Mouse (Mus musculus) liver, adult 2 months (tissue): ENCODE results near the gene Pspc1. TPM values are rescaled to one million over a fixed set of nuclear protein-coding genes. Genes with fewer than 3 reads are reported as not detected.
"Not testable (repeated sequence)": the region's sequence is repeated elsewhere in the genome, so short reads cannot be mapped to it uniquely, and the experiment has no call there.

Source experiments
- DNase-seq: peaks from one replicate; pipeline ENCODE4 v3.0.0-alpha.2; 2011; ENCODE audit warnings: low read depth, low spot score; ENCODE audit errors: extremely low read depth
- H3K27ac ChIP-seq: fragments of 200-500 bp; replicated peaks from 2 replicates; pipeline ENCODE4 v1.5.1; 2012; ENCODE audit warnings: low read depth, mild to moderate bottlenecking, control low read depth, inconsistent platforms, low read length; ENCODE audit not compliant: insufficient read depth
- H3K27me3 ChIP-seq: fragments of 200-500 bp; 2 replicates; pipeline ENCODE4 v1.6.1; 2012; ENCODE audit warnings: mild to moderate bottlenecking, moderate library complexity, low read length, inconsistent platforms; ENCODE audit not compliant: control insufficient read depth, insufficient read depth
- H3K36me3 ChIP-seq: fragments of 200-500 bp; 2 replicates; pipeline ENCODE4 v1.6.1; 2012; ENCODE audit warnings: low read length, inconsistent platforms; ENCODE audit not compliant: control insufficient read depth, insufficient read depth
- H3K4me1 ChIP-seq: fragments of 200-500 bp; 2 replicates; pipeline ENCODE4 v1.6.1; 2011; ENCODE audit warnings: low read length; ENCODE audit not compliant: control insufficient read depth, insufficient read depth
- H3K4me3 ChIP-seq: fragments of 200-500 bp; 2 replicates; pipeline ENCODE4 v1.5.1; 2011; ENCODE audit warnings: low read depth, mild to moderate bottlenecking, control low read depth, low read length, moderate library complexity; ENCODE audit not compliant: insufficient read depth
- H3K79me2 ChIP-seq: fragments of 200-500 bp; 2 replicates; pipeline ENCODE4 v1.6.1; 2012; ENCODE audit warnings: inconsistent platforms, mild to moderate bottlenecking, low read length, moderate library complexity; ENCODE audit not compliant: control insufficient read depth, insufficient read depth
- H3K9ac ChIP-seq: fragments of 200-500 bp; 2 replicates; pipeline ENCODE4 v1.6.1; 2012; ENCODE audit warnings: low read depth, mild to moderate bottlenecking, control low read depth, inconsistent platforms, low read length
- CTCF ChIP-seq: fragments of 200-500 bp; IDR thresholded peaks from 2 replicates; pipeline ENCODE4 v1.5.1; 2011; ENCODE audit warnings: low read depth, low read length, control low read depth
- POLR2A ChIP-seq: fragments of 200-500 bp; IDR thresholded peaks from 2 replicates; pipeline ENCODE4 v1.6.1; 2011; ENCODE audit warnings: low read length, control low read depth; ENCODE audit not compliant: insufficient read depth; ENCODE audit errors: extremely low read depth
- WGBS: fragments of 180-500 bp; shearing (Covaris S2); methylation state at CpG from one replicate; pipeline ENCODE4 v1.1.7; 2018; 5-methylcytosine and 5-hydroxymethylcytosine counted together
- polyA plus RNA-seq: library from polyadenylated mRNA; depleted of rRNA; stranded (reverse); fragments of >200 nt; gene quantifications from 2 replicates; pipeline ENCODE4 v1.2.3, GENCODE M21; 2012
- total RNA-seq: library from RNA; depleted of rRNA; stranded (reverse); fragments of >200 nt; gene quantifications from 2 replicates; pipeline ENCODE4 v1.2.3, GENCODE M21; 2014

Pspc1 gene
- total and polyA plus RNA-seq, 2 experiments, result 1.8 to 11.6 TPM

DNA sequence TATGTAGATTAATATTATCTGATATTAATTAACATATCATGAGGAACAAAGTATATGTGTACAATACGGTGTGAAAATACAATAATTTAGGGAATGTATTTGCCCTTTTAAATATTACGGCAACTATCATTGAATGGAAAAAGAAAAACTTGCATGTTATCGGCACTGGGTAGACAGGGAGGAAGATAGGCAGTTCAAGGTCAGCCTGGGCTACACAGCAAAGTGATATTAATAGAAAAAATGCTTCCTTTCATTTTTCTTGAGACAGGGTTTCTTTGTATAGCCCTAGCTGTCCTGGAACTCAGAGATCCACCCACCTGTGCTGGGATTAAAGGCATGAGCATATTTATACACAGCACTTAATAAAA lies 801 bp upstream of the Pspc1 start:
- H3K27ac ChIP-seq, result peak overlapping the region; percentile 63
- H3K27me3 ChIP-seq, result no peaks in the 10 kb centered on the region
- WGBS, result 15% methylated on average over 3 of the region's 3 CpGs
- TF ChIP-seq CTCF, result no peak
- TF ChIP-seq POLR2A, result no peak
- H3K4me1 ChIP-seq, result peaks cover 5% of the 10 kb centered on the region
- H3K79me2 ChIP-seq, result peaks cover 15% of the 10 kb centered on the region; the same call in 1 of the 2 replicates
- H3K9ac ChIP-seq, result no peak overlapping the region
- no peaks in the 10 kb centered on the region for H3K36me3 ChIP-seq
- DNase-seq, result peak; percentile 16
- no peak overlapping the region; the same call in 1 of the 2 replicates for H3K4me3 ChIP-seq

DNA sequence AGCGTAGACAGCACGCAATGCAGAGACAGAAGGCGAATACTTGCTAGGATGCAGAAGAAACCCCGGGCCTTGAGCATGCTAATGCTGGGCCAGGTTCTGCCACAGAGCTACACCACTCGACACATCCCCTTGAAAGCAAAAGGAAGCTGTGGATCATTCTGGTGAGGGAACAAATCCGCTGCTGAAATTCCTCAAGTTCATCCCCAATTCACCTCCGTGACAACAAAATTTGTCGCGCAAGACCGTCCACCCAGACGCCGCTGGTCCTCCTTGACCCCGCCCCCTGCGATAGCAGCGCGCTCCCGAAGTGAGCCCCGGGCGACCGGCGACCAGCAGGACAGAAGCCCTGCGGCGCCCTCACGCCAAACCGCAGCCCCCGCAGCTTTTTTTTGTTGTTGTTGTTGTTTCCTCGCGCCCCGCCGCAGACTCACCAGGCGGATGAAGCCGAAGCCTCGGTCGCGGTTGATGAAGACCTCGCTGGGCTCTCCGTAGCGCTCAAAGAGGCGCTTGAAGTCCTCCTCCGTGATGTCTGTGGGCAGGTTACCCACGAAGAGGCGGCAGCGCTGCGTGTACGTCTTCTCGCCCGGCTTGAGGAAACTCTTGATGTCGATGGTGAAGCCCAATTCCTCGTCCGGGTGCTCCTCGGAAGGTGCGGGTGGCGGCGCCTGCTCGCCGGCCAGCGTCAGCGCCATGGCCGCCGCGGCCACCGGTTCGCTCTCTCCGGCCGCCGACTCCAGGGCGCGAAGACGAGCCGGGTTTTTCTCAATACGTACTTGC lies 568 bp downstream of the Pspc1 start:
- peak overlapping the region; percentile 54 for H3K27ac ChIP-seq
- DNase-seq, result peak; percentile 38
- H3K4me3 ChIP-seq, result peak overlapping the region; percentile 75
- peaks cover 15% of the 10 kb centered on the region; the same call in 1 of the 2 replicates for H3K79me2 ChIP-seq
- no peak for TF ChIP-seq CTCF
- TF ChIP-seq POLR2A, result 0 out of 2 replicates have a peak, but pooled peaks have one; percentile 6
- no peaks in the 10 kb centered on the region for H3K36me3 ChIP-seq
- under 1% methylated on average over 71 of the region's 71 CpGs for WGBS
- no peaks in the 10 kb centered on the region for H3K27me3 ChIP-seq
- H3K4me1 ChIP-seq, result peaks cover 5% of the 10 kb centered on the region
- peak overlapping the region; percentile 72 for H3K9ac ChIP-seq

DNA sequence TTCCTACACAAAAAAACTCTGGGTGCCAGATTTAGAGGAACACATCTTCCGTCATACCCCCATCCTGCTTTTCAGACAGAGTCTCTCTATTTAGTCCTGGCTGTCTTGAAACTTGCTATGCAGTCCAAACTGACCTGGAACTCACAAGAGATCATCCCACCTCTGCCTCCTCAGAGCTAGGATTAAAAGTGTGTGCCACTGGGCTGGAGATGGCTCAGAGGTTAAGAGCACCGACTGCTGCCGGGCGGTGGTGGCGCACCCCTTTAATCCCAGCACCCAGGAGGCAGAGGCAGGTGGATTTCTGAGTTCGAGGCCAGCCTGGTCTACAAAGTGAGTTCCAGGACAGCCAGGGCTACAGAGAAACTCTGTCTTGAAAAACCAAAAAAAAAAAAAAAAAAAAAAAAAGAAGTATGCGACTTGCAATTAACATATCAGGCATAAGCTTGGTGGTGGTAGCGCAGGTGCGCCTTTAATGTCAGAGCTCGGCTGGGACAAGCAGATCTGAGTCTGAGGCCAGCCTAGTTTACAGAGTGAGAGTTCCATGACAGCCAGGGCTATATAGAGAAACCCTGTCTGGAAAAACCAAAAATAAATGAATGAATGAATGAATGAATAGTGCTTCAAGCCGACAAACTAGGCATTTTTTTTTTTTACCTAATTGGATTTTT lies 1.4 kb downstream of the Pspc1 start:
- Histone ChIP-seq H3K9ac (no peak overlapping the region), H3K79me2 (peaks cover 20% of the 10 kb centered on the region; the same call in 1 of the 2 replicates), H3K27me3 (no peaks in the 10 kb centered on the region), H3K4me3 (0 out of 2 replicates have a peak overlapping the region, but pooled peaks have one; percentile 75), H3K4me1 (peaks cover 5% of the 10 kb centered on the region), H3K27ac (no peak overlapping the region), H3K36me3 (peaks cover 4% of the 10 kb centered on the region)
- 23% methylated on average over 11 of the region's 11 CpGs for WGBS
- no peak for TF ChIP-seq CTCF
- TF ChIP-seq POLR2A, result no peak
- no peak for DNase-seq

DNA sequence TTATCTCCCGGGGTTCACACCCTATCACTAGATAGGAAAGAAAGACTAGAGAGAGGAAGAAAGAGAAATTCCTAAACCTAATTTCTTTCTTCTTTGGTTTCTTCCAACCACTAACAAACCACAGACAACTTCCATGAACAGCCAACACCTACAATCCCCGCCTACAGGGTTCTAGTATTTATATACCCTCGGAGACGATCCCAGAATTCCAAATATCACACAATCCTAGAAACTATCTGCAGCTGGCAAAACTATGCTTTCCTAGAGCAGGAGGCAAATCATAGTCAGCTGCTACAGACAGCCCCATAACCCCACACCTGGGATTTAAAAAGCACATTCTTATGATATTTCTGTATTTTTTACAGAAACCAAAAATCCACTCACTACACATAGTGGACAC lies 2.7 kb downstream of the Pspc1 start:
- Histone ChIP-seq H3K9ac (no peak overlapping the region), H3K79me2 (peaks cover 24% of the 10 kb centered on the region; the same call in 1 of the 2 replicates), H3K4me1 (peaks cover 5% of the 10 kb centered on the region), H3K36me3 (peaks cover 13% of the 10 kb centered on the region), H3K27me3 (no peaks in the 10 kb centered on the region), H3K4me3 (no peak overlapping the region), H3K27ac (no peak overlapping the region)
- DNase-seq, result no peak
- 68% methylated on average over 4 of the region's 4 CpGs for WGBS
- TF ChIP-seq POLR2A, result no peak
- no peak for TF ChIP-seq CTCF

DNA sequence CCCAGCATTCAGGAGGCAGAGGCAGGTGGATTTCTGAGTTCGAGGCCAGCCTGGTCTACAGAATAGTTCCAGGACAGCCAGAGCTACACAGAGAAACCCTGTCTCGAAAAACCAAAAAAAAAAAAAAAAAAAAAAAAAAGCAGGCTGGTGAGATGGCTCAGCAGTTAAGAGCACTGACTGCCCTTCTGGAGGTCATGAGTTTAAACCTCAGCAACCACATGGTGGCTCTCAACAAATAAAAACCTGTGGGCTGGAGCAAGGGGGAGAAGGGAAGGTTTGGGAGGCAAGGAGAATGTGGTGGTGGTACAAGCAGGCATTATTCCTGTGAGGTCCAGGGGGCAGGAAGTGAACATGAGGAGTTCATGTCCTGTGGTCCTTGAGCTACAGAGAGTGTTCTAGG lies 11.7 kb downstream of the Pspc1 start:
- H3K4me1 ChIP-seq, H3K9ac ChIP-seq, DNase-seq, H3K27me3 ChIP-seq, H3K4me3 ChIP-seq, H3K79me2 ChIP-seq, H3K27ac ChIP-seq: not testable (repeated sequence)
- peaks cover 16% of the 10 kb centered on the region for H3K36me3 ChIP-seq
- 88% methylated on average over 2 of the region's 2 CpGs for WGBS

DNA sequence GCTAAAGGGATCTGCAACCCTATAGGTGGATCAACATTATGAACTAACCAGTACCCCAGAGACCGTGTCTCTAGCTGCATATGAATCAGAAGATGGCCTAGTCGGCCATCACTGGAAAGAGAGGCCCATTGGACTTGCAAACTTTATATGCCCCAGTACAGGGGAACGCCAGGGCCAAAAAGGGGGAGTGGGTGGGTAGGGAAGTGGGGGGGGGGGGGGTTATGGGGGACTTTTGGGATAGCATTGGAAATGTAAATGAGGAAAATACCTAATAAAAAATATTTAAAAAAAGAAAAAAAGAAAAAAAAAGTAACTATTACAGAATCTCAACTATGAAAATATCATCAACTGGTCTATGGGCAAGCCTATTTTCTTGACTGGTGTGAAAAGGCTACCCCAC lies 13.0 kb downstream of the Pspc1 start:
- H3K4me1 ChIP-seq, H3K27ac ChIP-seq, H3K9ac ChIP-seq, H3K4me3 ChIP-seq, DNase-seq, H3K79me2 ChIP-seq, H3K27me3 ChIP-seq: not testable (repeated sequence)
- whole genome bisulfite sequencing, result 95% methylated on average over 3 of the region's 3 CpGs
- H3K36me3 ChIP-seq, result peaks cover 20% of the 10 kb centered on the region
